Mouse (Mus musculus) cerebellum, adult 2 months (tissue): ENCODE data around the gene Lonrf3.

Experiments
- CTCF ChIP-seq: fragments of 200-500 bp; IDR thresholded peaks from 2 replicates; pipeline ENCODE4 v1.5.1; 2011; ENCODE audit warnings: low read depth, mild to moderate bottlenecking, control low read depth, low read length, moderate library complexity, borderline replicate concordance; ENCODE audit not compliant: insufficient read depth
- POLR2A ChIP-seq: fragments of 200-500 bp; IDR thresholded peaks from 2 replicates; pipeline ENCODE4 v1.6.1; 2011; ENCODE audit warnings: low read length, control low read depth, borderline replicate concordance; ENCODE audit not compliant: insufficient read depth

DNA sequence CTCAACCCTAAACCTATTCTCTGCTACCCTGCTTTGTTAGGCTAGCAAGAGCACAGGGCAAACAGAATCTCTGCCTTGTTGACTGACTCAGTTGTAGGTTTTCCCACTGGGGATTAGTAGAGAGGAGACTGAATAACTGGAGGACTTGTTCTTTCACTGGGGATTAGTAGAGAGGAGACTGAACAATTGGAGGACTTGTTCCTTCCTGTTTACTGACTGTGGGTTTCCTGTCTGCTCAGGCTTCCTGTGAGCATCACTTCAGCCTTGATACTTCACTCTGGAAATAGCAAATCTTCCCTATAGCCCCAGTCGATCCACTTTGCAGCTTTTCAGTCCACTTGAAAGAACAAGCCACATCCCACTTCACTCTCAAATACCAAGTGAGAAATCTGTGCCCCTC, 49.4 kb upstream of the Lonrf3 start:
- no peak for TF ChIP-seq CTCF
- no peak for TF ChIP-seq POLR2A
